Mouse (Mus musculus): ENCODE data around the gene Snx5. TPM values are rescaled to one million over a fixed set of nuclear protein-coding genes. Genes with fewer than 3 reads are reported as not detected.
A peak's percentile ranks its signal among the peaks of the same experiment; 100 is the strongest.

Gene Snx5
- polyA plus RNA-seq, 1 experiment: 80.2 TPM

- Histone ChIP-seq H3K27ac (ENCODE audit: insufficient read depth, low read length) (no peak overlapping the region), H3K4me3 (ENCODE audit: extremely low read depth, insufficient read depth, insufficient read length) (no peak overlapping the region), H3K36me3 (ENCODE audit: control insufficient read depth, insufficient read depth, low read length) (no peaks in the 10 kb centered on the region), H3K4me1 (ENCODE audit: control insufficient read depth, insufficient read depth, insufficient read length) (peaks cover 13% of the 10 kb centered on the region; the same call in 1 of the 2 replicates), H3K27me3 (ENCODE audit: control insufficient read depth, insufficient read depth, low read length) (no peaks in the 10 kb centered on the region)
- no peak for DNase-seq (ENCODE audit: low read depth in 1 of 2, low spot score in 2 of 2)
- 84% methylated on average over 9 of the region's 9 CpGs for WGBS
- TF ChIP-seq CTCF (IDR thresholded peaks at IDR 0.05; ENCODE audit: extremely low read depth, insufficient read depth, insufficient read length, insufficient replicate concordance) (no peak), POLR2A (IDR thresholded peaks at IDR 0.05; ENCODE audit: low read depth, low read length) (no peak)
Measured at GRCm38 (mm10) chr2:144215601-144216000, 55.1 kb downstream of the Snx5 start.

DNA sequence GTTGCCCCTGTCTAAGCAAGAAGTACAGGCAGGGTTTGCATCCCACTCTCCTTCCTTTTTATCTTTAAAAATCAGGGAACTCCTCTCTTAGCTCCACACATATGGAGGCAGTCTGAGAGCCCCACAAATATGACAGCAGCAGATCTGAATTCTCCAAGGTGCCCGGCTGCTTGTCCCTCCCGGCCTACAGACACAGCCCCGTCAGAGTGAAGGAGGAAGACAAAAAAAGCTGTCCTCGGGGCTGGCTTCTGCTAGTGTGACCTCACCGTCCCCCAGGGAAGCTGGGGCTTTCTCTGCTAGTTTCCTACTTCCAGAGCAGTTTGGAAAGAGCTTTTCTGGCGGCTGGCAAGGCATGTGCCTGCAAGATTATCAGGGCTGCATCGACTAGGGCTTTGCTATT lies 55.5 kb downstream of the Snx5 start:
- Histone ChIP-seq H3K27me3 (ENCODE audit: control insufficient read depth, insufficient read depth, low read length) (no peaks in the 10 kb centered on the region), H3K27ac (ENCODE audit: insufficient read depth, low read length) (no peak overlapping the region), H3K36me3 (ENCODE audit: control insufficient read depth, insufficient read depth, low read length) (no peaks in the 10 kb centered on the region), H3K4me1 (ENCODE audit: control insufficient read depth, insufficient read depth, insufficient read length) (peaks cover 13% of the 10 kb centered on the region; the same call in 1 of the 2 replicates), H3K4me3 (ENCODE audit: extremely low read depth, insufficient read depth, insufficient read length) (no peak overlapping the region)
- 28% methylated on average over 7 of the region's 7 CpGs for WGBS
- no peak for TF ChIP-seq CTCF (IDR thresholded peaks at IDR 0.05; ENCODE audit: extremely low read depth, insufficient read depth, insufficient read length, insufficient replicate concordance)
- no peak for TF ChIP-seq POLR2A (IDR thresholded peaks at IDR 0.05; ENCODE audit: low read depth, low read length)
- no peak for DNase-seq (ENCODE audit: low read depth in 1 of 2, low spot score in 2 of 2)

DNA sequence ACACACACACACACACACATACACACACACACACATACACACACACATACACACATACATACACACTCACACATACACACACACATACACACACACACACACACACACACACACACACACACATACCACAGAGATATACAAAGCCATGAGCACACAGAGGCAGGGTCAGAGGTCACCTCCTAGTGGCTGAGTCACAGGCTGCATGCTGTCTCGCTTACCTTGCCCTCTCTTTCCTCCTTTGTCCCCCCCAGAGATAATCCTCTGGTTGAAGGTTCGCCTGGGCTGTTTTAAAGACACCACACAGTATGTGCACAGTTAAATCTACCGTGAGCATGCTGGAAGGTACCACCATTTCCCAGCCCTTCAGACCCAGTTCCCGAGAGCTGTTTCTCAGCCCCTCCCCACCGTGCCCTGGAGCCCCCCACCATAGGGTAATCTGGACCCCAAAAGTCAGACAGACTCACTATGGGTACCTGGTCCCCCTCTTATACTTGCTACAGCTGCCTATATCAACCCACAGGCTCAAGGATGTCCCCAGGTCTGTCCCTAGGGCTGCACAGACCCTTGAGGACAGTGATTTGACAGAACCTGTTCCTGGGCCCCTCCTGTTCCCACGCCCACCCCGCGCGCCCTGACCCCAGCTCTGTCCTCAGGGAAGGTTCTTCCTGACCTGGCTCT lies 56.1 kb downstream of the Snx5 start:
- no peak overlapping the region for H3K4me3 ChIP-seq (ENCODE audit: extremely low read depth, insufficient read depth, insufficient read length)
- DNase-seq (ENCODE audit: low read depth in 1 of 2, low spot score in 2 of 2): no peak
- no peaks in the 10 kb centered on the region for H3K27me3 ChIP-seq (ENCODE audit: control insufficient read depth, insufficient read depth, low read length)
- WGBS: 71% methylated on average over 9 of the region's 9 CpGs
- H3K4me1 ChIP-seq (ENCODE audit: control insufficient read depth, insufficient read depth, insufficient read length): peaks cover 13% of the 10 kb centered on the region; the same call in 1 of the 2 replicates
- TF ChIP-seq CTCF (IDR thresholded peaks at IDR 0.05; ENCODE audit: extremely low read depth, insufficient read depth, insufficient read length, insufficient replicate concordance) (no peak), POLR2A (IDR thresholded peaks at IDR 0.05; ENCODE audit: low read depth, low read length) (no peak)
- no peak overlapping the region for H3K27ac ChIP-seq (ENCODE audit: insufficient read depth, low read length)
- H3K36me3 ChIP-seq (ENCODE audit: control insufficient read depth, insufficient read depth, low read length): no peaks in the 10 kb centered on the region

DNA sequence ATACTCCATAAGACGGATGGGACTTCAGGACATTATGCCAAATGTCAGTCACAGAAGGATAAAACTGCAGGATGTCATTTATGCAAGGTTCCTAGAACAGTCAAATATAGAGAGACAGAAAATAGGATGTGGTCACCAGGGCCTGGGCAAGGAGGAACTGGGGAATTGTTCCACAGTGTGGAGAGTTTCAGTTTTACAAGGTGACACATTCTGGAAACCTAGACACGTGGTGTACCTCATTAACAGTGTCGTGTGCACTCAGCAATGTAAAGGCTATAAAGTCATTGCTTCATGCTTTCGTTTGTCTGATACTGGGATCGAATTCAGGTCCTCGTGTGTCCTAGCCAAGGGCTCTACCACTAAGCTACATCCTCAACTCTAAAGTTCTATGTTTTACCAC lies 56.9 kb downstream of the Snx5 start:
- Histone ChIP-seq H3K27me3 (ENCODE audit: control insufficient read depth, insufficient read depth, low read length) (no peaks in the 10 kb centered on the region), H3K4me1 (ENCODE audit: control insufficient read depth, insufficient read depth, insufficient read length) (peaks cover 9% of the 10 kb centered on the region; the same call in 1 of the 2 replicates), H3K27ac (ENCODE audit: insufficient read depth, low read length) (no peak overlapping the region), H3K36me3 (ENCODE audit: control insufficient read depth, insufficient read depth, low read length) (no peaks in the 10 kb centered on the region), H3K4me3 (ENCODE audit: extremely low read depth, insufficient read depth, insufficient read length) (no peak overlapping the region)
- peak in 1 of 2 experiments; percentile 72 for DNase-seq (ENCODE audit: low read depth in 1 of 2, low spot score in 2 of 2)
- WGBS: 31% methylated on average over 6 of the region's 6 CpGs
- TF ChIP-seq CTCF (IDR thresholded peaks at IDR 0.05; ENCODE audit: extremely low read depth, insufficient read depth, insufficient read length, insufficient replicate concordance) (no peak), POLR2A (IDR thresholded peaks at IDR 0.05; ENCODE audit: low read depth, low read length) (no peak)

DNA sequence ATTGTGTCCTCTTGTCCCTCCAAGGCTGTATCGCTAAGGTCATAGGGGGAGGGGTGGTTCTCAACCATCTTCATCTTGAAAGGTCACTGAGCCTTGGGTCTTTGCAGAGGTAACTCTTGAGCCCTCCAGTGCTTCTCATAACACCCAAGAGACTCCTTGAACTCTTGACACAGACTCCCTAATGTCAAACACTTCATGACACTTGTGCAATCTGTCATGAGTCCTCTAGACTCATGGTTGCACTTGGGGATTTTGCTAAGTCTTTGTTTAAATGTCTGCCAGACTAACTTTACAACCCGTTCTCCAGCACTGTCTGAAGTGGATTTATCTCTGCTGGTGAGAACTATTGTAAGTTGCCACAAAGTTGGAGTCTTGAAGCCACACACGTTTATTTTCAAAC lies 61.3 kb downstream of the Snx5 start:
- Histone ChIP-seq H3K27ac (ENCODE audit: insufficient read depth, low read length) (no peak overlapping the region), H3K36me3 (ENCODE audit: control insufficient read depth, insufficient read depth, low read length) (no peaks in the 10 kb centered on the region), H3K4me3 (ENCODE audit: extremely low read depth, insufficient read depth, insufficient read length) (no peak overlapping the region), H3K27me3 (ENCODE audit: control insufficient read depth, insufficient read depth, low read length) (no peaks in the 10 kb centered on the region), H3K4me1 (ENCODE audit: control insufficient read depth, insufficient read depth, insufficient read length) (peaks cover 4% of the 10 kb centered on the region; the same call in 1 of the 2 replicates)
- TF ChIP-seq CTCF (IDR thresholded peaks at IDR 0.05; ENCODE audit: extremely low read depth, insufficient read depth, insufficient read length, insufficient replicate concordance) (no peak), POLR2A (IDR thresholded peaks at IDR 0.05; ENCODE audit: low read depth, low read length) (no peak)
- DNase-seq (ENCODE audit: low read depth in 1 of 2, low spot score in 2 of 2): no peak
- 85% methylated on average over 3 of the region's 3 CpGs for WGBS

- WGBS: 92% methylated on average over 1 of the region's 1 CpGs
- no peak overlapping the region for H3K27ac ChIP-seq (ENCODE audit: insufficient read depth, low read length)
- DNase-seq (ENCODE audit: low read depth in 1 of 2, low spot score in 2 of 2): no peak
- TF ChIP-seq POLR2A (IDR thresholded peaks at IDR 0.05; ENCODE audit: low read depth, low read length) (no peak), CTCF (IDR thresholded peaks at IDR 0.05; ENCODE audit: extremely low read depth, insufficient read depth, insufficient read length, insufficient replicate concordance) (no peak)
- H3K36me3 ChIP-seq (ENCODE audit: control insufficient read depth, insufficient read depth, low read length): no peaks in the 10 kb centered on the region
- H3K4me3 ChIP-seq (ENCODE audit: extremely low read depth, insufficient read depth, insufficient read length): no peak overlapping the region
- H3K27me3 ChIP-seq (ENCODE audit: control insufficient read depth, insufficient read depth, low read length): no peaks in the 10 kb centered on the region
- H3K4me1 ChIP-seq (ENCODE audit: control insufficient read depth, insufficient read depth, insufficient read length): no peaks in the 10 kb centered on the region
Measured at GRCm38 (mm10) chr2:144207365-144207764, 63.3 kb downstream of the Snx5 start.

GRCm38 (mm10) chr2:144203001-144203400 lies 67.7 kb downstream of the Snx5 start:
- Histone ChIP-seq H3K27ac (ENCODE audit: insufficient read depth, low read length) (no peak overlapping the region), H3K4me1 (ENCODE audit: control insufficient read depth, insufficient read depth, insufficient read length) (no peaks in the 10 kb centered on the region), H3K4me3 (ENCODE audit: extremely low read depth, insufficient read depth, insufficient read length) (no peak overlapping the region), H3K36me3 (ENCODE audit: control insufficient read depth, insufficient read depth, low read length) (no peaks in the 10 kb centered on the region), H3K27me3 (ENCODE audit: control insufficient read depth, insufficient read depth, low read length) (no peaks in the 10 kb centered on the region)
- no peak for DNase-seq (ENCODE audit: low read depth in 1 of 2, low spot score in 2 of 2)
- 90% methylated on average over 5 of the region's 5 CpGs for WGBS
- no peak for TF ChIP-seq CTCF (IDR thresholded peaks at IDR 0.05; ENCODE audit: extremely low read depth, insufficient read depth, insufficient read length, insufficient replicate concordance)
- TF ChIP-seq POLR2A (IDR thresholded peaks at IDR 0.05; ENCODE audit: low read depth, low read length): no peak

Data from spleen, adult 2 months (tissue).